Mouse (Mus musculus): ENCODE results near the gene Luc7l2. TPM values are rescaled to one million over a fixed set of nuclear protein-coding genes. Genes with fewer than 3 reads are reported as not detected.

Luc7l2 gene
- total and polyA plus RNA-seq, 3 experiments = 62.0 to 173 (median 92.5) TPM

DNA sequence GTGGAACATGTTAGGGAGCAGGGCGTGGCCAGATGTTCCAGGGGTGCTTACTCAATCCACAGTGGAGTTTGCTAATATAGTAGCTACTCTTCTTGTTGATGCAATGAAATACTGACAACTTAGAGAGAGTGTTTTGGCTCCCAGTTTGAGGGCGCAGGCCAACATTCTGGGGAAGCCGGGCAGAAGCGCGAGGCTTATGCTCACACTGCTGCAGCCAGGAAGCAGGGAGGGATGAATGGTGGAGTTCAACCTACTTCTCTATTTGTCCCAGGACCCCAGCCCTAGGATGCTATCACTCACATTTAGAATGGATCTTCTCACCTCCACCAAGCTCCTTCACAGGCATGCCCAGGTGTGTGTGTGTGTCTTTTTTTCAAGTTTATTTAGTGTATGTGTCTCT, 75.0 kb downstream of the Luc7l2 start:
- no peak overlapping the region for H3K27ac ChIP-seq (ENCODE audit: insufficient read depth, low read depth)
- no peak overlapping the region for H3K4me3 ChIP-seq (replicated peaks in 1 of 3; ENCODE audit: low read depth in 2 of 3, low read length in 2 of 3, poor library complexity in 1 of 3)
- no peaks in the 10 kb centered on the region for H3K27me3 ChIP-seq (replicated peaks)
- no peaks in the 10 kb centered on the region for H3K79me2 ChIP-seq (replicated peaks; ENCODE audit: control insufficient read depth, extremely low read depth, insufficient read depth, poor library complexity, severe bottlenecking)
- no peak overlapping the region for H3K4me2 ChIP-seq (ENCODE audit: insufficient read depth, low read depth, poor library complexity, severe bottlenecking)
- no peak for DNase-seq (ENCODE audit: extremely low read depth)
- peaks cover 0 to 9% of the 10 kb centered on the region in 2 experiments; a peak in 1 of 4 replicates for H3K4me1 ChIP-seq (ENCODE audit: control insufficient read depth in 1 of 2, insufficient read depth in 2 of 2)
- H3K36me3 ChIP-seq (replicated peaks in 1 of 2; ENCODE audit: control insufficient read depth in 1 of 2, insufficient read depth in 1 of 2, low read length in 1 of 2) = peaks cover 4 to 36% of the 10 kb centered on the region in 2 experiments
- dilution Hi-C loops (cut with MboI; ENCODE audit: extremely low pct_ligation_motif_present, extremely low pct_unique_long_range_greater_than_20kb, low sequenced_read_pairs) = no loop called here
- H3K9ac ChIP-seq (ENCODE audit: insufficient read depth, low read depth) = no peak overlapping the region
- in situ Hi-C loops (cut with MboI; ENCODE audit: low pct_ligation_motif_present, low pct_unique_long_range_greater_than_20kb, low sequenced_read_pairs) = no loop called here
- H3K9me3 ChIP-seq (replicated peaks; ENCODE audit: low read length) = no peaks in the 10 kb centered on the region
- TF ChIP-seq NELFE (IDR thresholded peaks at IDR 0.05; ENCODE audit: low read depth, low read length) (no peak), USF2 (conservative IDR thresholded peaks at IDR 0.05; ENCODE audit: low read depth, low read length) (no peak), BHLHE40 (IDR thresholded peaks at IDR 0.05; ENCODE audit: low read depth, low read length) (no peak), SMC3 (IDR thresholded peaks at IDR 0.05; ENCODE audit: low read depth, low read length) (no peak), MYC (IDR thresholded peaks at IDR 0.05; ENCODE audit: low read depth, low read length) (no peak)

DNA sequence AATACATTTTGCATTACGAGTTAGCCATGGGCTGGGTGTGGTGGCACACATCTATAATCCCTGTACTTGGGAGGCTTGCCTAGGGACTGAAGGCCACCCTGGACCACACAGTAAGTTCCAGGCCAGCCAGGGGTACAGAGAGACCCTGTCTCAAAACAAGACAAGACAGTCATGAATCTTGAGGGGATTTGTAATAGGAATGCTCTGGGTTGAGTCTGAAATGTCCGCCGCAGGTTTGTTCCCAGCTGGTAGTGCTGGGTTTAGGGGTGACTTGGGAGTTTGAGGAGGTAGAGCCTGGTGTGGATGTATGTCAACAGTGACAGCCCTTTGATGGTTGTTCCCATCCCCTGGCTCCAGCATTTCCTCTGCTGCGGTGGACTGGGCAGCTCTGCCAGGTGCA, 75.9 kb downstream of the Luc7l2 start:
- no peak overlapping the region for H3K9ac ChIP-seq (ENCODE audit: insufficient read depth, low read depth)
- H3K36me3 ChIP-seq (replicated peaks in 1 of 2; ENCODE audit: control insufficient read depth in 1 of 2, insufficient read depth in 1 of 2, low read length in 1 of 2) = peaks cover 4 to 32% of the 10 kb centered on the region in 2 experiments
- no peak for DNase-seq (ENCODE audit: extremely low read depth)
- H3K79me2 ChIP-seq (replicated peaks; ENCODE audit: control insufficient read depth, extremely low read depth, insufficient read depth, poor library complexity, severe bottlenecking) = no peaks in the 10 kb centered on the region
- dilution Hi-C loops (cut with MboI; ENCODE audit: extremely low pct_ligation_motif_present, extremely low pct_unique_long_range_greater_than_20kb, low sequenced_read_pairs) = no loop called here
- no peaks in the 10 kb centered on the region for H3K9me3 ChIP-seq (replicated peaks; ENCODE audit: low read length)
- H3K4me2 ChIP-seq (ENCODE audit: insufficient read depth, low read depth, poor library complexity, severe bottlenecking) = no peak overlapping the region
- no peak overlapping the region for H3K4me3 ChIP-seq (replicated peaks in 1 of 3; ENCODE audit: low read depth in 2 of 3, low read length in 2 of 3, poor library complexity in 1 of 3)
- no peak overlapping the region for H3K27ac ChIP-seq (ENCODE audit: insufficient read depth, low read depth)
- in situ Hi-C loops (cut with MboI; ENCODE audit: low pct_ligation_motif_present, low pct_unique_long_range_greater_than_20kb, low sequenced_read_pairs) = no loop called here
- no peaks in the 10 kb centered on the region for H3K27me3 ChIP-seq (replicated peaks)
- TF ChIP-seq RAD21 (IDR thresholded peaks at IDR 0.05; ENCODE audit: low read depth, low read length) (no peak), GABPA (IDR thresholded peaks at IDR 0.05; ENCODE audit: insufficient replicate concordance, low read depth, low read length) (no peak), CHD2 (IDR thresholded peaks at IDR 0.05; ENCODE audit: low read length) (no peak), SMC3 (IDR thresholded peaks at IDR 0.05; ENCODE audit: low read depth, low read length) (no peak), MXI1 (IDR thresholded peaks at IDR 0.05; ENCODE audit: low read depth, low read length) (no peak), ZKSCAN1 (IDR thresholded peaks at IDR 0.05; ENCODE audit: borderline replicate concordance, low read depth, low read length) (no peak), E2F4 (IDR thresholded peaks at IDR 0.05; ENCODE audit: insufficient replicate concordance, low read depth, low read length) (no peak), USF1 (IDR thresholded peaks at IDR 0.05; ENCODE audit: low read depth, low read length) (no peak), JUND (conservative IDR thresholded peaks at IDR 0.05; ENCODE audit: low read depth, low read length) (no peak)
- peaks cover 0 to 8% of the 10 kb centered on the region in 2 experiments; a peak in 1 of 4 replicates for H3K4me1 ChIP-seq (ENCODE audit: control insufficient read depth in 1 of 2, insufficient read depth in 2 of 2)

DNA sequence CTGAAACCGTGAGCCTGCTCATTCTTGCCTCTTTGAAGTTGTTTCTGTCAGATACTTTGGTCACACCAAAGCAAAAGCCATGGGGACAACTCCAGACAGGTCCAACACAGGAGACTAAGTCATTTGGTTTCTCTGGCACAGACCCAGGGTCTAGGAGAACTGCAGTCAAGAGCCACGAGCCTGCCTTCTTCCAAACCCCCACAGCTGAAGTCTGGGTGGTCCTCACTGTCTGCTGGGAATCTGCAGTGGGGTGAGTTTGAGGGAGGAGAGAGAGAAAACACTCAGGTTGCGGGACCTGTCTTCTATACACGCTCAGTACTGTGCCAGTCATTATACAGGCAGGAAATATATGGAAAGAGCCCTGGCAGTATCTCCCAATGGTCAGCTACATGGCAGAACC, 76.4 kb downstream of the Luc7l2 start:
- dilution Hi-C loops (cut with MboI; ENCODE audit: extremely low pct_ligation_motif_present, extremely low pct_unique_long_range_greater_than_20kb, low sequenced_read_pairs) = no loop called here
- no peak overlapping the region for H3K4me3 ChIP-seq (replicated peaks in 1 of 3; ENCODE audit: low read depth in 2 of 3, low read length in 2 of 3, poor library complexity in 1 of 3)
- H3K27ac ChIP-seq (ENCODE audit: insufficient read depth, low read depth) = no peak overlapping the region
- in situ Hi-C loops (cut with MboI; ENCODE audit: low pct_ligation_motif_present, low pct_unique_long_range_greater_than_20kb, low sequenced_read_pairs) = no loop called here
- no peak overlapping the region for H3K4me2 ChIP-seq (ENCODE audit: insufficient read depth, low read depth, poor library complexity, severe bottlenecking)
- peaks cover 0 to 5% of the 10 kb centered on the region in 2 experiments; a peak in 1 of 4 replicates for H3K4me1 ChIP-seq (ENCODE audit: control insufficient read depth in 1 of 2, insufficient read depth in 2 of 2)
- no peak for DNase-seq (ENCODE audit: extremely low read depth)
- no peaks in the 10 kb centered on the region for H3K9me3 ChIP-seq (replicated peaks; ENCODE audit: low read length)
- no peak for TF ChIP-seq ZKSCAN1 (IDR thresholded peaks at IDR 0.05; ENCODE audit: borderline replicate concordance, low read depth, low read length)
- no peak for TF ChIP-seq MAFK (IDR thresholded peaks at IDR 0.05; ENCODE audit: insufficient replicate concordance, low read length)
- TF ChIP-seq JUN (IDR thresholded peaks at IDR 0.05; ENCODE audit: insufficient read depth, low read depth, low read length) = no peak
- no peak for TF ChIP-seq MXI1 (IDR thresholded peaks at IDR 0.05; ENCODE audit: low read depth, low read length)
- TF ChIP-seq MAZ (IDR thresholded peaks at IDR 0.05; ENCODE audit: low read depth, low read length) = no peak
- no peak for TF ChIP-seq UBTF (IDR thresholded peaks at IDR 0.05; ENCODE audit: low read depth, low read length)
- TF ChIP-seq USF2 (conservative IDR thresholded peaks at IDR 0.05; ENCODE audit: low read depth, low read length) = no peak
- TF ChIP-seq NELFE (IDR thresholded peaks at IDR 0.05; ENCODE audit: low read depth, low read length) = no peak
- TF ChIP-seq ZNF384 (IDR thresholded peaks at IDR 0.05; ENCODE audit: low read depth, low read length) = no peak
- no peak for TF ChIP-seq JUND (conservative IDR thresholded peaks at IDR 0.05; ENCODE audit: low read depth, low read length)
- no peak for TF ChIP-seq ZMIZ1 (IDR thresholded peaks at IDR 0.05; ENCODE audit: low read depth, low read length)
- TF ChIP-seq ETS1 (conservative IDR thresholded peaks at IDR 0.05; ENCODE audit: low read depth, low read length) = no peak
- no peak for TF ChIP-seq EP300 (IDR thresholded peaks at IDR 0.05; ENCODE audit: low read length)
- TF ChIP-seq GABPA (IDR thresholded peaks at IDR 0.05; ENCODE audit: insufficient replicate concordance, low read depth, low read length) = no peak
- no peak for TF ChIP-seq KAT2A (IDR thresholded peaks at IDR 0.05; ENCODE audit: insufficient replicate concordance, low read length)
- TF ChIP-seq RCOR1 (conservative IDR thresholded peaks at IDR 0.05; ENCODE audit: low read depth, low read length) = no peak
- no peak for TF ChIP-seq CHD1 (IDR thresholded peaks at IDR 0.05; ENCODE audit: low read depth, low read length)
- no peaks in the 10 kb centered on the region for H3K27me3 ChIP-seq (replicated peaks)
- H3K36me3 ChIP-seq (replicated peaks in 1 of 2; ENCODE audit: control insufficient read depth in 1 of 2, insufficient read depth in 1 of 2, low read length in 1 of 2) = peaks cover 4 to 28% of the 10 kb centered on the region in 2 experiments
- no peak overlapping the region for H3K9ac ChIP-seq (ENCODE audit: insufficient read depth, low read depth)
- no peaks in the 10 kb centered on the region for H3K79me2 ChIP-seq (replicated peaks; ENCODE audit: control insufficient read depth, extremely low read depth, insufficient read depth, poor library complexity, severe bottlenecking)

Measured in CH12.LX (cell line).